Mouse (Mus musculus) monocyte, adult 2 months (primary cell): ENCODE results near the gene 1520401A03Rik.

Experiments used
- DNase-seq, 2 experiments: peaks; one replicate each; pipeline ENCODE4 v3.0.0; 2022; ENCODE audit warnings: low spot score in 2 of 2, low read depth in 1 of 2

Gene 1520401A03Rik

DNA sequence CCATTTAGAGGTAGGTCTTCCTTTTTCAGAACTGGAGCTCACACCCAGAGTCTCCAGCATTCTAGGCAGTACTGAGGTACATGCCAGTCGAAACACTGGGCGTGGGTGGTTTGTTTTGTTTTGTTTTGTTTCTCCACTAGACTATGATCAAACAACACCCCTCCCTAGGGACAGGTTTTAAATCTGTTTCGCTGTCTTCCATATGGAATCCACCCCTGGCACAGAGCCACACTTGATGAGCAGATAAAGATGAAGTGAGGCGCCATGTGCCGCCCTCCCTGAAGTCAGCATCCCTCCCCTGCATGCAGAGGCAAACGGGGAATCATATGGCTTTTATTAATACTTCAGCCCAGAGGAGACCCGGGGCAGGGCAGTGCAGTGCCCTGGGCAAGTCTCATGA, 17.8 kb downstream of the 1520401A03Rik start:
- no peak for DNase-seq

DNA sequence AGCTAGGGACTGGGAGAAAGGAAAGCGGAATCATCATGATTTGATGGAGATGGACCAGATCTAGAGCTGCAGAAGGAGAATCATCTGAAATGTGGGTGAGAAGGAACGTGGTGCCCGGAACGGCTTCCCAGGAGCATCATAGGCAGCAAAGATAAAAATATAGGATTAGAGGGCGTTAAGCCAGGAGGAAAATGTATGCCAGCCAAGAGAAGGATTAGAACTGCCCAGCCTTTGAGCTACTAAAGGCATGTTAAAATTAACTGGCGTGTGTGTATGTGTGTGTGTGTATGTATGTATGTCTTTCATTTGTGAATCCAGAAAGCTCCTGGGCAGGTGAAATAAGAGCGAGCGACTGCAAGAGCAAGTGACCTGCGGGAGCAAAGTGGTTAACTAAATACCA, 19.3 kb downstream of the 1520401A03Rik start:
- no peak for DNase-seq

DNA sequence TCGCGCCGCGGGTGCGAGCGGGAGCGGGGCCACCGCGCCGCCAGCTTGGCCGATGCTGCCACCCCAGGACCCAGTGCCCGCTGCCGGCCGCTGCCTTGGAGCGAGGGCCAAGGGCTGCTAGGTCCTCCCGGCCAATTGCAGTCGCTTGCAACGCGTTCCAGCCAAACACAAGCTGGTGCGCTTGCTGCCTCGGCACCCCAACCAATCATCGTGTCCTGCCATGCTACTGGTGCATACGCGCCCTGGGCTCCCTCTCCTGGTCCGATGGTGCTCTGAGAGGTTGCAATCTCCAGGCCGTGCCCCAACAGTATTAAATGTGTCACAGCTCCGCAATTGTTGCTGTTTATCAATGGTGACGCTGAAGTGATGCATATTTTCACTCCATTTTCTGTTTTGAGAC, 22.5 kb downstream of the 1520401A03Rik start:
- DNase-seq = peak; percentile 64 to 74

DNA sequence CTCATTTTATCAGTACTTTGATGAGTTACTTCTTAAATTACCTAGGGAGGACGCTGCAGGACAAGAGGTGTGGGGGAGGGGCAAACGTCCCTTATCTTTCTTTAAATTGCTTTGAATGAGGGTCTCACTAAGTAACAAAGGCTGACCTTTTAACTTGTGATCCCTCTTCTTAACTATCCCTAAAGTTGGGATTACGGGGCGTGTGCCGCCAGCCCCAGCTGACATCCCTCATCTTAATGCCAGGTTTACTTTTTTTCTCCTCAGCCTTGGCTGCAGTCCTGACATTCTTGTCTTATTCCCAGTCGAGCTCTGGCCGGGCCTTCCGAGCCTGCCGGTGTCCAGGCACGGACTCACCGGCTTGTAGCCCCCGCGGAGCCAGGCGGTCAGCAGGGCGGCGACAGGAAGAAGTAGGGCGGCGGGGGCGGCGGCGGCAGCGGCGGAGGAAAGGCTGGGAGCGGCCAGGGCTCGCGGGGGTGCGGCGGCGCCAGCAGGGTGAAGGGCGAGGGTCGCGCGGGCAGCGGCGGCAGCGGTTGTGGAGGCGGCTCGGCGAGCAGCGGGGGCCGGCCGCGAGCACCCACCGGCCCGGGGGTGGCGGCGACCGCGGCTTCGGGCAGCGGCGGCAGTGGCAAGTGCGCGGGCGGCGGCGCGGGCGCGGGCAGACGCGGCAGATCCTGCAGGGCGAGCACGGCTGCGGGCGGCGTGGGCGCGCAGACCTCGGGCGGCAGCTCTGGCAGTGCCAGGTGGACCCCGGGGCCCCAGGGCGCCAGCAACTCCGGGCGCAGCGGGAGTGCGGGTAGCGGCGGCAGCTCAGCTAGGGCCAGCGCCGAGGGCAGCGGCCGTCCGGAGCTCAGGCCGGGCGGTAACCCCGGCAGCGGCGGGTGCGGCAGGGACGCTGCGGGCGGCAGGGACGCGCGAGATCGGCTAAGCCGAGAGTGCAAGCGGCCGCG, 23.2 kb downstream of the 1520401A03Rik start:
- DNase-seq = no peak

DNA sequence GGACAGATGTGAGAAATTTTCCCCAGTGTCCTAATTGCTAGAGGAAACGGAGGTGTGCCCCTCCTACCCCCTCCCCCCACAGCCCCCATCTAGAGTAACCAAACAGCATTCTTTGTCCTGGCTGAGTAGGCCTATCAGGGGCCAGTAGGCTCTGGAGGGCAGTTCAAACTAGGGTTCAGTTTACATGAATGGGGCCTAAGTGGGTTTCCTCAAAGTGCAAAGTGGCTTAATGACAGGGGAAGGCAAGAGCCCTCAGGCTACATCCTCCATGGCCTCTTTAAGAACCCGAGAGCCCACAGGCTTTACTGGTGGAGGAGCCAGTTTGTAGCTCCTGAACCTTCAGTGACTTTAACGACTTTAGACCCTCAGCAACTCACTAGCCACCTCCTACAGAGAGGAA, 26.8 kb downstream of the 1520401A03Rik start:
- no peak for DNase-seq

DNA sequence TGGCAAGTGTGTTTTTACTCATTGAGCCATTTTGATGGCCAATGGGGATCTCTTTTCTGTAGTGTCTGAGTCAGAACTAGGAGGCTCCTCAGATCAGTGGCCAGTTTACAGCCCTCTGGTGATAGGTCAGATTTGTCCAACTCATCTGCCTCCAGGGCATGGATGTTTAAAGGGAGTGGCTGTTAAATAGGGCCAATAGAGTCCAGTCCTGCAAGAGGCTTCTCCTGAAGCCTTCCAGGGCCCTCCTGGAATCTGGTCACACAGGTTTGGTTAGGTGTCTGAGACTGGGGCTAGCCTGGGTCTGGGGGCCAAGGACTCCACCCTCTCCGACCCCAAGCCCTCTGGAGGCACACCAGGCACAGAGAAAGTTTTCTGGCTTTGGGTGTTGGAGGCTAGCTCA, 28.1 kb downstream of the 1520401A03Rik start:
- no peak for DNase-seq

DNA sequence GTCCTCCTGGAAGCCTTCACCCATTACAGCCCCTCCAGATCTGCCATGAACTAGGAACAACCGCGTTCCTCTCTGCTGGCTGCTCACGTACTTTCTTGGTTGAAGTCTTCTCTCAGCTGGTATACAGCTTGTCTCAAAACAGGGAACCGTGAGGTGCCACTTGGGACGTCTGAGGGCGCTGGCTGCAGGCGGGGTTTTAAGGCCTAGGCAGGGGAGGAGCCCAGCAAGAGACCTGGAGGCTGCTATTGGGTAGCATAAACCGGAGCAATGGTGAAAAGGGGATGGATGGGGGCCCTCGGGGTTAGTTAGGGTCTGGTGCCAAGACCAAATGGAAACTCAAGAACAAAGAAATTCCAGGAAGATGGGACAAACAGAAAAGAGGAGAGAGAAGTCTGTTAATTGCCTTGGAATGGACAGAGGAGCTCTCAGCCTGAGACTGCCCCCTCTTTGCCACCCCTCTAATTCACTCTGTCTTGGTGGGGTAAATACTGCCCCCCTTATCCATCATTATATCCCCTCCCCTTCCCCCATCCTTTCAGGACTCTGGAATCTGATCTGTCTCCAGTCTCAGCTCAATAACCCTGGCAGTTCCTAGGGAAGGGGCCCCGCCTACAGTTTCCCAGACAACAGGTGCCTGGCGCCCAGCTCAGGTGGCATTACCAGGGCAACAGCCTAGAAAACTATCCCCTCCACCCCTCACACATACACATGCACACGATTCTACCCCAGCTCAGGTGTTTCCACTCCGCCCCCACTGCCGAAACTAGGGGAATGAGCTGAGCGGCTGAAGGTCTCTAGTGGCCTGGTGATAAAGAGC, 38.5 kb downstream of the 1520401A03Rik start, which contains the start of gene Cldn9:
Gene Cldn9 (minus strand): TSS at position 171 of the 817 bp plus-strand sequence.
- no peak for DNase-seq

DNA sequence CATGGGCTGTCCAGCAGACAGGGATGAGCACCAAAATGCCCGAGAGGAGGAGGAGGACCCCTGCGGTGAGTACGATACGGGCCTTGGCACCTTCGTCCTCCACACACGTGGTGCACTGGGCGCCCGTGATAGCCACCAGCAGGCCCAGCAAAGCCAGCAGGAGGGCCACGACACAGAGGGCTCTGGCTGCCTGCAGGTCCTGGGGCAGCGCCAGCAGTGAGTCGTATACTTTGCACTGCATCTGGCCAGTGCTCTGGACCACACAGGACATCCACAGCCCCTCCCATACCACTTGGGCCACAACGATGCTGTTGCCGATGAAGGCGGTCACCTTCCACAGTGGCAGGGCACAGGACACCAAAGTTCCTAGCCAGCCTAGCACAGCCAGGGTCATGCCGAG, 39.4 kb downstream of the 1520401A03Rik start:
- no peak for DNase-seq

DNA sequence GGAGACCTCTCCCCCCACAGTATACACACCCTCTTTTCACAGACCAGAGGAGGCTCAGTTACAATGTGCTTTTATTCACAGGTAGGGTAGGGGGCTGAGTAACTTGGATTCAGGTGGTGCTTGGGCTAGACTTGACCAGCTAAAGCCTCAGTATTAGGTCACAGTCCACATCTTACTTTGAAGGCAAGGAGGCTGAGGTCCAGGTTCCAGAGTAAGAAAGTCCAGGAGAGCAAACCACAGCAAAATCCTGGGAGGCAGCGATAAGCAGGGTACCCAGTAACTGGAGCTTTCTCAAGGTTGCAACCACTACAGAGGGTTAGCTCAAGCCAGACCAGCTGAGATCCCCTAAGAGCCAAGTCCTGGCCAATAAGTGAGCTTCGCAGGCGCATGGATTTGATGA, 40.1 kb downstream of the 1520401A03Rik start:
- DNase-seq = no peak

DNA sequence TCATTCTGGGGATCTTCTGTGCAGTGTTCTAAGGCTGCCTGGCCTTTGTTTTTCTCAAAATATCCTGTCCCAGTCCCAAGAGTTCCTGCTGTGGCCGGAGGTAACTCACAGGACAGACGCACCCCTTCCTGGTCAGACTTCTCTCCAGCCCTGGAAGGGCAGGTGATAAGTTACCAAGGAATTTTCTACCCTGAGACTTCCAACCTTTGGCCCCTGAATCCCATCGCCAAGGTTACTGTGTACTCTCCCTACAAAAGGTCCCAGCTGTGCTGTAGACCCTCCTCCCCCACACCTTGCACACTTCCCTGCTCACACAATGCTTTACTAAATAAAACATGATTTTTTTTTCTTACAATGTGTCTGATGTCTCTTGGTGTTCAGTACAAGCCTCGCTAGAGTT, 40.5 kb downstream of the 1520401A03Rik start:
- no peak for DNase-seq

DNA sequence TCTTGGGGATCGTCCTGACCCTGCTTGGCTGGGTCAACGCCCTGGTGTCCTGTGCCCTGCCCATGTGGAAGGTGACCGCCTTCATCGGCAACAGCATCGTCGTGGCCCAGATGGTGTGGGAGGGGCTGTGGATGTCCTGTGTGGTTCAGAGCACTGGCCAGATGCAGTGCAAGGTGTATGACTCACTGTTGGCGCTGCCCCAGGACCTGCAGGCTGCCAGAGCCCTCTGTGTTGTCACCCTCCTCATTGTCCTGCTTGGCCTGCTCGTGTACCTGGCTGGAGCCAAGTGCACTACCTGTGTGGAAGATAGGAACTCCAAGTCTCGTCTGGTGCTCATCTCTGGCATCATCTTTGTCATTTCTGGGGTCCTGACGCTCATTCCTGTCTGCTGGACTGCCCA, 41.5 kb downstream of the 1520401A03Rik start:
- DNase-seq = no peak

DNA sequence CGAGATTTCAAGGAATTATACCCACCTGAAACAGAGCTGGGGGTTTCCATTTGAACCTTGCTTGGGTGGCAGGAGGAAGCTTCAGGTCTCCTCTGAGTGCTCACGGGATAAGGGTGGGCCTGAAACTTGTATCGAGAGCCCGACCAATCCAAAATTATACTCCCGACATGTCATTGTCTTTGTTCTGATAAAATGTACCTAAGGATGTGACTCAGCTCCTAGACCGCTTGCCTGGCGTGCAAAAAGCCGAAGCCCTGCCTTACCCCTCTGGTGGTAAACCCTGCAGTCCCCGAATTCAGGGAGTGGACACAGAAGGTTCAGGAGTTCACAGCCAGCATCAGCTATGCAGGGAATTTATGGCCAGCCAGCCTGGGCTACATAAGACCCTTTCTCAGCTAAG, 42.2 kb downstream of the 1520401A03Rik start:
- DNase-seq = no peak

DNA sequence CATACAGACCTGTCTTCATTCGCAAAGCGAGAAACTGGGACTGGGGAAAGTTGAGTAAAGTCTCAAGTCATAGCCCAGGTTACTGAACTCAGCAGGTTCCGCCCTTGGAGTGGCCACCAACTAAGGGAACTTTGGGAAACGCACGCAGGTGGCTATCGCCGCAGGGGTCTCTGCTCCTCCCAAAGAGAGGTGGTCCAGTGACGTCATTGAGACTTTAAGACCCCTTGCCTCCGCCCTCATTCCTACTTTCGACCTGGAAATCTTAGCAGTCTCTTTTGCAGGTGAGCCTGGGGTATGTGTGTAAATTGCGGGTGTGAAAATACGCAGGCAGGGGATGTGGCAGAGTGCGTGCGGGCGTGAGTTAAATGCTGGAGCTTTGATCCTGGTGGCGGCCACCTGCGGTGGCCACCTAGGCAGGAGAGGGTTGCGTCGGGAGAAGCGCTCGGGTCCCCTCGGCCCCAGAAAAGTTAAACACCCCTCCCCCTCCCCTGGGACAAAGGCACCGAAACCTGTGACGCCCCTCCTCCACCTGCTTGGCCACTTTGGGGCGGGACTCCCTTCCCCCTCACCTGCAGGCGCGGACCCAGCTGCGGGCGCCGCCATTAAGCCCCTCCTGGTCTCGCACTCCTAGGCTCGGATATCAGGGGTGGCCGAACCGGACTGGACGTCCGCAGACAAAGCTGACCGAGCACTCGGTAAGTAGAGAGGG, 43.3 kb downstream of the 1520401A03Rik start, which contains the start of gene Cldn6:
Gene Cldn6 (plus strand): TSS at position 123 of the 709 bp plus-strand sequence.
- no peak for DNase-seq

DNA sequence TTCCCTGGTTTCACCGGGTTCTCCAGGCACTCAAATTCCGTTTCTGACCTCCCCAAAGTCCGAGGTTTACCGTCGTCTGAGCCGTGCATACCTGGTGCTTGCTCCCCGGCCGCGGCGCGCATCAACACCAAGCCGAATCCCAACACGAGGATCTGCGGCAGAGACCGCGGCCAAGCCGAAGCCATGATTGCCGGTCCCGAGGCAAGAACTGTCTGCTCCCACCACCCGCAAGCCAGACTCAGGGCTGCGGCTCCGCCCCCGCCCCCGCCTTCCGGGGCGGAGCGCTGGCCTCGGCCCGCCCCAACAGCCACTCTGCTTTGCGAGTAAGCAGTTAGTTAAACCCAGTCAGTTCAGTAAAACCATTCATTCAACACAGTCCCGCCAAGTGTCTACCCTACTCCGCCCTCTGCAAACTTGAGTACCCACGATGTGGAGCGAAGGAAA, 45.3 kb downstream of the 1520401A03Rik start, which contains the start of gene Tnfrsf12a:
Gene Tnfrsf12a (minus strand): TSS at position 233 of the 444 bp plus-strand sequence.
- peak; percentile 42 to 79 for DNase-seq

DNA sequence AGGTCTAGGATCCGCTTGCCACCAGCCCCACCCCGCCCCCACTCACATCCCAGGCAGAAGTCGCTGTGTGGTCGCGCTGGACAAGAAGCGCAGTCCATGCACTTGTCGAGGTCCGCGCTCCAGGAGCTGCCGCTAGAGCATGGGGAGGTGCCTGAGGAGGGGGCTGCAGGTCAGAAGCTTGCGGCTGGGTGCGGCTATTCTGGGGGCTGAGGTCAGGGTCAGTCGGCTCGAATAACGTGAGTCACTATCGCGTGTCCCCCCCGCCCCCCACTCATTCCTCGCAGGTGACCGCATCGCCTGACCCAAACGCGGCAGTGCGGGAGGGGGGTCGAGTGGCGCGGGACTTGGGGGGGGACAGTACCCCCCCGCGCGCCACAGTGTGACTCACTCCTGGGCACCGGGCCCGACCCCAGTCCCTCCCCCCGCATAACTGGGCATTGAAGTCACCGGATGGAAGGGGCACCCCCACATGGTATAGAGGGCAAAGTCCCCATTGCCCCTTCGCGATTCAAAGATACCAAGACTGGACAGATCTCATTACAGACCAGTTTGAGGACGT, 46.0 kb downstream of the 1520401A03Rik start:
- no peak for DNase-seq

DNA sequence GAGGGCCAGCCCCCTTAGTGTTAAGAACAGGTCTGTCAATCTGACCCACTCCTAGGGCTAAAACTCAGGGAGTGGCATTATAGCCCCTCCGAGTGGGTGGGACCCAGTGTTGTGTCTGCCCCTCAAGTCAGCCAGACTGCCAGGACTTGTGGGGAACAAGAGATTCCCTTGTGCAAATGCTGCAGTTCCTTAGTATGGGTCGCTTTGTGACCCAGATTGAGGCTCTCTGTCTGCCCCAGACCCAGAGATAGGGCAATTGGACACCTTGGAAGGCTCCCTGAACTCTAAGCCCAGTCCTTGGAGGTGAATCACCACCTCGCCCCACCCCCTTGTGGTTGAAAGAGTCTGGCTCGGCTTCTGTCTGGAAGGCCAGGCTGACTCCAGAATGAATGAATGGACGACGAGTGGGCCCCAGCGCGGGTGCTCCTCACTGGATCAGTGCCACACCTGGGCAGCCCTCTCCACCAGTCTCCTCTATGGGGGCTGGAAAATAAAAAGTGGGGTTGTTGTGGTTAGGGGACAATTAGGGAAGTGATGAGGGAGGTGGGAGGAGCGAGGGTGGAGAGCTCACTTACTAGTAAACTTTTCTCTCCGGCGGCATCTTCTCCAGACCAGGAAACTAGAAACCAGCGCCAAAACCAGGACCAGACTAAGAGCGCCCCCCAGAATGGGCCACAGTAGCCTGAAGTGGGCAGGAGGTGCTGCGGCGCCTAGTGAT, 46.9 kb downstream of the 1520401A03Rik start:
- DNase-seq = peak; percentile 41 to 53

DNA sequence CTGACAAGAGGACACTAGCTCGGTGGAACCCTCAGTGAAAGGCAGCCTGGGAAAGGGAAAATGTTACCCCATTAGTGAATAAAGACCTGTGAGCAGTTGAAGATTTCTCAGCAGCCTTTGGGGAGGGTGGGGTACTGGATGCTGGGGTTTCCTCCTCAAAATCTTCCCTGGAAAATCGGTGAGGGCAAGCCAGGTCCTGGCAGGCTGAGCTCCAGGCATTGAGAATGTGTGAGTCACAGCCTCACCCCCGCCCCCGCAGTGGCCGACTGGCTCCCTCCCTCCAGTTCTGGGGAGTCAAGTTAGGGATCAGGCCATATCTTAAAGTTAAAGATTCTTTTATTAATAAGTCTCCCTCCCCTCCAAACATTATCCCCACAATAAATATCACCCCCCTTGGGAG, 47.5 kb downstream of the 1520401A03Rik start:
- DNase-seq = no peak

DNA sequence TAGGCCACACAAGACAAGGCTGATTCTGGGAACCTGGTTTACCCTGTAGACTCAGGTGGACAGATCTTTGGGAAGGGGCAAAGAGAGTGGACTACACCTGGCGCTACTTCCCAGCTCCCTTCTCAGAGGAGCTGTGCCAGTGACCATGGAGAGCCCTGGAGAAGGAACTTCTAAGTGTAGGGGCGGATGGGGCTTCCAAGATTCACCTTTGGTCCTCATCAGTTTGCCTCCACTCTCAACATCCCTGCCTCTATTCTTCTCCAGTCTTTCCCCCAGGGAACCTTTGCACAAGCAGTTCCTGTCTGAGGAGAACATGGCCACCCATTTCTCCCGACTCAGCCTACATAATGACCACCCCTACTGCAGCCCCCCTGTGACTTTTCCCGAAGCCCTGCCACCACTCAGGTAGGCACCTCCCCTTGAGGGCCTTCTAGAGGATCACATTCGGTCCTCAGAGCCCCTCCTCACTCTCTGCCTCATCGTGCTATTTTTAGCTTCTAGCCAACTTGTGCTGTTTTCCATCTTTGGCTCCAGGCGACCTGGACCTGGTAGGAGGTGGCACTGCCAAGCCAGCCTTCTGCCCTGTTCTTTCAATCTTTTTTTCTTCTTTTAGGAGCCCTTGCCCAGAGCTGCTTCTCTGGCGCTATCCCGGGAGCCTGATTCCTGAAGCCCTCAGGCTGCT, 48.2 kb downstream of the 1520401A03Rik start:
- no peak for DNase-seq

DNA sequence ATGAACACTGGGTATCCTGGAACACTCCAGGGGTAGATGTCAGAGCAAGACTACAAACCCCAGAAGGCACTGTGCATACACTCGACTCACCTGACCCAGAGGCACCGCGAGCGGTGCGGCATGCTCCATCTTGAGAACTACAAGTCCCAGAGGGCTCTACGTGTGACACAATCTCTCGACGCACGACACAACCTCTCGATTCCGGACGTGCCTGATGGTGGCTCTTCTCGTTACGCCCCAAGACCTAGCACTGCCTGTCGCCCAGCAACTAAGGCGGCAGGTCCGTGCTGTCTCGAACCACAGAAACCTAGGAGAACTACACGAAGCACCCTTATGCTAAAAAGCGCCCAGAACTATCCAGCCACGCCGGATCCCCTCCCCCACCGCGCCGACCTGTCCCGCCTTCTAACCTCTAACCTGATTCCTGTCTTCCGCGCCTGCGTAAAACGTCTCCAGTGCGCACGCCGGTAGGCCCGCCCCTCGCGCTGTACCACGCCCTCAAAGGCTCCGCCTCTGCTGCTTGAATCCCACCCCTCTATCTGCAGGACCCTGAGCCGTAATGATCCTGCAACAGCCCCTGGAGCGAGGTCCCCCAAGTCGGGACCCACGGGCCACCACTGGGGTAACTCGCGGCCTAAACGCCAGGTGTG, 49.0 kb downstream of the 1520401A03Rik start, which contains the start of the genes Hcfc1r1 and Thoc6:
Gene Hcfc1r1 (plus strand): TSS at position 173 of the 650 bp plus-strand sequence.
Gene Thoc6 (minus strand): TSS at position 459 of the 650 bp plus-strand sequence.
- peak; percentile 65 to 85 for DNase-seq
